Mouse (Mus musculus) right cerebral cortex, postnatal 10 days (tissue): ENCODE results near the gene Ptpn9.

Experiments
- DNase-seq, 2 experiments: peaks; one replicate each; pipeline ENCODE4 v3.0.0; 2021; ENCODE audit warnings: low spot score in 2 of 2

Gene Ptpn9

GRCm38 (mm10) chr9:57013756-57014155 is 19.0 kb downstream of the Ptpn9 start:
- DNase-seq, result no peak

- no peak for DNase-seq
Measured at GRCm38 (mm10) chr9:57014766-57015165, 20.0 kb downstream of the Ptpn9 start.

DNA sequence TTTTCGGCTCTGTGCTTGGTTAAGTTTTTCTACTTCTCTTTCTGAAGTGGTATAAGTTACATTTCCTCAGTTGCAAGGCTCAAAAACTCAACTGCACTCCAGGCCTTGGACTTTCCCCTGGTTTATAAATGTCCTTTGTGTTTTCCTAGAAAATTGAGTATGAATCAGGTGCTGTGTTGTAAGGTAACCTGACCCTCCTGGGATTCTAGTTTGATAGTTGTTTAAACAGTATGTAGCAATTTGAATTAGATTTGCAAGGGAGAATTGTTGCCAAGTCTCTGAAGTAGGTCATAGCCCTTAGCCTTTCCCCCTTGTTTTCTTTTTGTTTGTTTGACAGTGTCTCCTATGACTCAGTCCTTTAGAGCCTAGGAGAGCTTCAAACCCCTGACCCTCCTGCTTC is 22.9 kb downstream of the Ptpn9 start:
- no peak for DNase-seq

DNA sequence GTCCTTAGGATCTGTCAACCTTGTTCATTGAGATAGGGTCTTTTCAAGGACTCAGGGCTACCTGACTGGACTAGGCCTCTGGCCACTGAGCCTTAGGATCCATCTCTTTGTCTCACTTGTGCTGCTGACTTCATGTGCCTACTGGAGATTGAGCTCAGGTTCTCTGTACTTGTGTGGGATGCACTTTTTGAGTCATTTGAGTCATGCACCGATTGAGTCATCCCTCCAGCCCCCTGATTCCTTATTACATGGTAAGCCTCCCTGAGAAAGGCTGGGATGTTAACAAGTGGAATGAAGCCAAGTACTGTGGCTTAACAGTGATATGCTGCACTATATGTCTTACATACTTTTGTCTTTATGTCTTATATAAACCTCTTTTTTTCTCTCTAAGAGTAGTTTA is 37.0 kb downstream of the Ptpn9 start:
- DNase-seq, result no peak

DNA sequence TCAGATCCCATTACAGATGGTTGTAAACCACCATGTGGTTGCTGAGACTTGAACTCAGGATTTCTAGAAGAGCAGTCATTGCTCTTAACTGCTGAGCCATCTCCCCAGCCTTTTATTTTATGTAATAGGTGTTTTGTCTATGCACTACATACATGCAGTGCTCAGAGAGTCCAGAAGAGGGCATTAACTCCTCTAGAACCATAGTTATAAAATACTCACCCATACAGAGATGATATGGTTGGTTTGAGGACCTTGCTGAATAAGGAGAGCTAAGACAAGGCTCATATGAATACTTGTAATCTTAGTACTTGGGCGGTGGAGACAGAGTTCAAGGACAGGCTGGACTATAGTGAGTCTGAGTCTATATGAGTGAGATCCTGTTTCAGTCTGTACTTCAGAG is 61.5 kb downstream of the Ptpn9 start:
- DNase-seq, result peak; percentile 46 to 51

- no peak for DNase-seq
Measured at GRCm38 (mm10) chr9:57064164-57064563, 69.4 kb downstream of the Ptpn9 start.

GRCm38 (mm10) chr9:57068266-57068665 is 73.5 kb downstream of the Ptpn9 start:
- DNase-seq, result no peak

- DNase-seq, result no peak
Measured at GRCm38 (mm10) chr9:57070262-57070661, 75.5 kb downstream of the Ptpn9 start.

DNA sequence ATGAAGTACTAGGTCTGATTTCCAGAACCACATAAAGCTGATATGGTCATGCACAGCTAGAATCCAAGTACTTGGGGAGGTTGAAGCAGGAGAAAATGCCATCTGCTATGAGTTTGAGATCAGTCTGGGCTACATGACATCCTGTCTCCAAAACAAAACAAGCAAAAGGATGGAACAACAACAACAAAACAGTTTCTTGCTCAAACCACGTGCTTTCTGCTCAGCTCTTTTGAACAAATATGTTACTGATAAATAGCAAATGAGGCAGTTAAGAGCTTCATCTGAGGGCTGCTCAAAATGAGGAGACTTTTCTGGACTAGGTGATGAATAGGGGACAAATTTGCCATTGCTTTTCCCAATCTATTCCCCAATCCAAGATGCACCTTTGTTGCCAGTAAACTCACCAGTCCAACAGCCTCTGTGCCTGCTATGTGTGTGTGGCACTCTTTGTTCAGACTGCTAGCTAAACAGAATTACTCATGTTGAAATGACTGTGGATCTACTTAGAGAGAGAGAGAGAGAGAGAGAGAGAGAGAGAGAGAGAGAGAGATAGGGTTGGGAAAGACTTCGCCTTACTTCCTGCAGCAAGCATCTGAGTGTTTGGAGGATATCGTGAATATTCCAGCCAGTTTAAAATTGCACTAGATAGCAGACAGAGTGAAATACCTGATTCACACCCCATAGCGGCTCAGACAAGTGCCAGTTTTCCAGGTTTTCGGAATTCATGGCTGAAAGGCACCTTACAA is 76.2 kb downstream of the Ptpn9 start:
- no peak for DNase-seq

DNA sequence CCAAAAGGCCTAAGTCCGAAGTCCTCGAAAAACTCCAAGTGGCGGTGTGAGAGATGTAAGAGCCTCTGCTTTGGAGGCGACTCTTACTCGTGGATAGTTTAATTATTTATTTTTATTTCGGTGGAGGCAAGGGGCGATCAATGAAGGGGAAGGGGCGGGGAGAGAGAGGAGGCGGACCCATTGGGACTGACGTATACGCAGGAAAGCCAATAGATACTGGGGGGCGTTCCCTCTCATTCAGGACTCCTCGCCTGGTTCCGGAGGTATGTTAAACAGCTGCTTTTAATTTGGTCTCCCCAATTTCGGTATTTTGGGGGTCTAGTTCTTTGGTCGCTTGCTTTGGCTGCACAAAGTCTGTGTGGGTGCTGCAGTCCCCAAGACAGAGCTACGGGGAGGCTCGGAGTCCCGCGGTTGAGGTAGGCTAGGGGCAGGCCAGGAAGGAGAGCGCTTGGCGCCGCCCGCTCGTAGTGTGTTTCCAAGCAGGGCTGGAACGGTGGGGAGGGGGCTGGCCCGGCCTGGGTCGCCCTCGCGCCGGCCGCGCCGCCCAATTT is 77.2 kb downstream of the Ptpn9 start, which contains the start of gene Sin3a:
Sin3a (plus strand) TSS at position 240 of the 551 bp plus-strand sequence.
- peak; percentile 77 to 85 for DNase-seq

DNA sequence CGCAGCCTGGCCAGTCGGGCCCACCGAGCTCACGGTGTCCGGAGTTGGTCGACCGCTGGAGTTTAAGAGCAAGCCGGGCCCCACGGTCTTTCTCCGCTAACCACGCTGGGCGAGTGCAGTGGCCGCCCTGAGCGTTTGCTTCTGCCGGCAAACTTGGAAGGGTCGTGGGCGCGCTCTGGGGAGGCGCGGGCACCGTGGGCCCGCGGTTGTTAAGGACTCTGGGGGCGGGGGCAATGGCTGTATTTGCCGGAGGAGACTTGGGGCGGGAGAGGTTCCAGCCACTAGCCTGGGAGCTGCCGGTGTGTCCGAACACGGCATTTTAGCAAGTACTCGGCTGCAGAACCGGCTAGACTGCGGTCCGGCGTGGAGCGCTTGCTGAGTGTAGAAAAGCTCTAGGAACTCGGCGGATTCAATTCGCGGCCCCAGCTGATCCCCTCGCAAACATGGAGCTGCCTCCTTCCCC is 77.8 kb downstream of the Ptpn9 start:
- no peak for DNase-seq

DNA sequence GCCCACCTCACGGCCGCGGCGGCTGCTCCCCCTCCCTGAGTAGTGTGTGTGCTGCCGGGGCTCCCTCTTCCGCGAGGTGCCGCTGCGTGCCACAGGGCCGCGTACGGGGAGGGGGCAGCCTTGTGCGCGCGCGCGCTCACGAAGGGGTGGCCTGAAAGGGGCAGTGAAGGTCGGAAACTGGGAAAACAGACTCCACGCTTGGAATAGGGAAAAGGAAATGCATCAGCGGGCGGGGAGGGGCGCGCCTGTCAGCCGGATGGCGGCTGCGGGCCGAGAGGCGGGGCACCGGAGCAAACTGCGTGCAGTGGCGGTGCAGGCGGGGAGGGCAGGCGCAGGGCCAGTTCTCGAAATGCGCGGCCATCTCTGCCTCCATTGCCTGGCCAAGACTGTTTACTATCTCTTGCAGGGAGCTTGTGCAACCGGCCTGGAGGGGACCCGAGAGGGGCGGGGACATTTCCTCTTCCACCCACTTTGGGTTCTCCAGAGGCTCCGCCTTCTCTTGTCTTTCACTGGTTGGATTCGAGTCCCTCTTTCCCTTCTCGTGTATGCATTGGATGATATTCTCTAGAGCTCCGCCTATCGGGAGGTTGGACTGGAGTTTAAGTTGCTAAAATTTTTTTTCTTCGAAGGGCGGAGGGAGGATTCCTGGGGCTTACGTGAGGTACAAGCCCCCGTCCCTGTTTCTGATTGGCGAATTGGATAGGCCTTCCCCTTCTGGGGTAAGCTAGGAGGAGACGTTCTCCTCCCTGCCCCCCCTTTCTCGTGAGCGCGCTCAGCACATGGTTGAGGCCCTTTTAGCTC is 78.5 kb downstream of the Ptpn9 start:
- DNase-seq, result peak; percentile 97 to 99

DNA sequence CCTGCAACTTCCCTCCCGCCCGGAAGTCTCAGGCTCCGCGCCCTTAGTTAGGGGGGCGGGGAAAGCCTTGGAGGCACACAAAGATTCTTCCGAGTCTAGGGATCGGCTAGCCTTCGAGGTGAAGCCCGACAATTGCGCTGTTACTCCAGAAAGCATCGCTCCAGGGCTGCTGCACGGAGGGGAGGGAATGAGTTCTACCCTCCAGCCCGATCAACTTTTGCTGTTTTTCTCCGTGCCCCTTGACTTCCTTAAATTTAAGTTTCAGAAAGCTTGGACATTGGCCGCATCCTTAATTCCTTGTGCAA is 79.0 kb downstream of the Ptpn9 start:
- DNase-seq, result no peak

GRCm38 (mm10) chr9:57074171-57074821 is 79.6 kb downstream of the Ptpn9 start:
- DNase-seq, result peak; percentile 43 to 62

- DNase-seq, result peak; percentile 76 to 82
Measured at GRCm38 (mm10) chr9:57074822-57075603, 80.3 kb downstream of the Ptpn9 start.

GRCm38 (mm10) chr9:57075681-57076381 is 81.1 kb downstream of the Ptpn9 start:
- peak; percentile 99 for DNase-seq

GRCm38 (mm10) chr9:57076701-57077660 is 82.3 kb downstream of the Ptpn9 start:
- DNase-seq, result peak; percentile 91 to 93

- no peak for DNase-seq
Measured at GRCm38 (mm10) chr9:57082236-57082635, 87.5 kb downstream of the Ptpn9 start.
